Mouse (Mus musculus) gastrocnemius, adult 8-10 months (tissue): ENCODE data around the gene Prex1. TPM values are rescaled to one million over a fixed set of nuclear protein-coding genes. Genes with fewer than 3 reads are reported as not detected.

Source experiments
- DNase-seq, 2 experiments: peaks; one replicate each; pipeline ENCODE4 v3.0.0; 2022; ENCODE audit warnings: low spot score in 2 of 2
- total RNA-seq, 4 experiments: library from RNA; stranded (reverse); gene quantifications; 2 replicates each; pipeline ENCODE4 v1.2.4; 2022

The Prex1 gene
- total RNA-seq, 4 experiments from 2014 or later: 3.2 to 3.8 (median 3.4) TPM

DNA sequence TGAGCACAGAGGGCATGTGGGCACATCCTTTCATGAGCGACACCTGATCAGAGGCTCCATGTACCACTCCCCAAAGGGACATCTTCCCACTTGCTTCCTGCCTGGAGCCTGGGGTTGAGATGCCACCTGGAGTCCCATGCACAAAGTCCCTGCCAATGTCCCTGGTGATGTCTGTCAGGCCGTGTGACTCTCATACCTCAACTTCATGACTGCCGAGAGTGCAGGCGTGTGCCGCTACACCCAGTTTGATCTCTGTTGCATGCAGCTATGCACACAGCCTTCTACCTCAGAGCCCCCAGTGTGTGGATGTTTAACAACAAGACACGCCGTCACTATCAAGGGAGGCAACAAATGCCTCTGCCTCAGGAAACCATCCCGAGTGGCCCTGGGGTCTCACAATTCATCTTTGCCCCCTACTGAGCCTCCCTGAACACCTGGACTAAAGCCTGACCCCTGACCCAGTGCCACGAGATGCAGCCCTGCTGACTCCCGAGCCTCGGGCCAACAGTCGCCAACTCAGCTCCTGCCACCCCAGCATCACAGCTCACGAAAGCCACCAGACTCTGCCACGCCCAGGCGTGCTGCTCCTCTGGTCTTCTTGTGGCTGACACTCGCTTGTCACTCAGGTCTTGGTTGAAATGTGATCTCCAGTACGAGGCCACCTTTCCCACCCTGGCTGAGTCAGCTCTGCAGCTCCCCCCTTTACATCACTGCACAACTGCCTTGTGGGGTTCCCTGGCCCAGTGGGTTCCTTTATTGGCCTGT, 107.0 kb downstream of the Prex1 start:
- no peak for DNase-seq

DNA sequence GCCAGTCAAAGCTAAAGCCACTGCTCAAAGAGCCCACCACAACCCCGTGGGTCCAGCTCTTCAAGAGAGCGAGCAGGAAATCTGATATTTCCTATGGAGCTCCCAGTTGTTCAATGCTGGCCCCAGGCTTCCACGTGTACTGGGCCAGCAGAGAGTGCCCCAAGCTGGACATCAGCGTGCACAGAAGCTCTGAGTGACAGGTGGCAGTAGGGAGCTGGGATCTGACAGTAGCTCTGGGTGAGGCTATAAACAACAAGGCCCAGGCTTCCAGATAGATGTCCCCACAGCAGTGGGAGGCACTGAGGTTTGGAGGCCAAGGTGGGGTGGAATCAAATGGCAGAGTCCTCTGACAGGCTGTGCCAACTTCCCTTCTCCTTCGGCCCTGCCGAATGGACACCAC, 107.6 kb downstream of the Prex1 start:
- DNase-seq: peak; percentile 37 to 60

DNA sequence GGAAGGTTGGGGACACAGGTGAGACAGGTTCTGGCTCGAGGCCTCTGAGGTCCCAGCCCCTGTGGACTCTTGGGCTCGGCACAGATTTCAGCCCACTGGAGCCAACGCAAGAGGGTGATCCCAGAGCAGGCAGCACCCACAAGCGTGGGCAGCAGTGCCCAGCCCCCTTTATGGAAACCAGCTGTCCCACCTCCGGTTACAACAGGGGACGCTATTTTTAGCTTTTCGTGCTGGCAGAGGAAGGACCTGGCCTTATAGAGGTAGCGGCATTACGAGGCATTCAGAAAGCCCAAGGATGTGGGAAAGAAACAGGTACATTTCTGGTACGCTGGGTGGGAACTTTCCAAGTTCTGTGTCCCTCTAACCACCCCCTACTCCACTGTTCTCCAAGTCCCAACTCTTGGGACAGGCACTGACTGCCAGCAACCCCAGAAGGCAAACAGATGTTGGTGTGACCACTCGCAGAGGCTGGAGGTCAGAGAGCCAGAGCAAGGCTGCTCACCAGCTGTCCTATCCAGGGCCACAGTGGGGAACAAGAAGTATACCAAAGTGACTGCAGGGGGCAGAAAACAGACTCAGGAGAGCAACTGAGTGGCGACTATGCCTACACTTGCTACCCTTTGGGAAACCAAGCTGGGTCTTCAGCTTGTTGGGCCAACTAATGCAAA, 108.3 kb downstream of the Prex1 start:
- peak; percentile 57 to 63 for DNase-seq

DNA sequence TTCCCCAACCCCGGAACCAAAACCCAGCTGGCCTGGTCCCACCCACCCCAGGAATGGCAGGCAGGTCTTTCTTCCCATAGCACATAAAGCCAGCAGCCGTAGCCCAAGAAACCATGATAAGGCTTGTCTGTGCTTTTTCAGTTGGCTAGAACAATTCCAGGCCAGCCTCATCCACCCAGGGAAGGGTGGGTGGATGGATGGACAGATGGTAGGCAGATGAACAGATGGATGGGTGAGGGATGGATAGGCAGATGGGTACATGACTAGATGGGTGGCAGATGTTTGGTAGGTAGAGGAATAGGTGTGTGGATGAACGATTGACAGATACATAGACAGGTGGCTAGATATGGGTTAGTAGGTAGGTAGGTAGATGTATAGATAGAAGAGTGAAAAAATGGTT, 110.7 kb downstream of the Prex1 start:
- DNase-seq: no peak

DNA sequence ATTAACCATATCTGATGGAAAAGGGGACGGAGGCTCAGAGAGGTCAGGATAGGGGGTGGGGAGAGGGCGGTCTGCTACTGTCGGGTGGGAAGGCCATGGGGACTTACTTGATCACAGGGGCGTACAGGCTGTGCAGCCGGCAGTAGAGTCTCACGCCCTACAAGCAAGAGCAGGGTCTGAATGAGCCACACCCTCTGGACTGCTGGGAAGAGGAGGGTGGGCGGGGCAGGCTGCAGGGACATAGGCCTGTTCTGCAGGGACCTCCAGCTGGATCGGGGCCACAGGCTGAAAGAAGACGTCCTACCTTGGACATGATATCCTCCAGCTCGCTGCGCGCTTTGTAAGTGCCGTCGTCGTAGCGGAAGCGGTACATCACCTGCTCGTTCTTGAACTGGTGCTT, 112.2 kb downstream of the Prex1 start:
- no peak for DNase-seq

DNA sequence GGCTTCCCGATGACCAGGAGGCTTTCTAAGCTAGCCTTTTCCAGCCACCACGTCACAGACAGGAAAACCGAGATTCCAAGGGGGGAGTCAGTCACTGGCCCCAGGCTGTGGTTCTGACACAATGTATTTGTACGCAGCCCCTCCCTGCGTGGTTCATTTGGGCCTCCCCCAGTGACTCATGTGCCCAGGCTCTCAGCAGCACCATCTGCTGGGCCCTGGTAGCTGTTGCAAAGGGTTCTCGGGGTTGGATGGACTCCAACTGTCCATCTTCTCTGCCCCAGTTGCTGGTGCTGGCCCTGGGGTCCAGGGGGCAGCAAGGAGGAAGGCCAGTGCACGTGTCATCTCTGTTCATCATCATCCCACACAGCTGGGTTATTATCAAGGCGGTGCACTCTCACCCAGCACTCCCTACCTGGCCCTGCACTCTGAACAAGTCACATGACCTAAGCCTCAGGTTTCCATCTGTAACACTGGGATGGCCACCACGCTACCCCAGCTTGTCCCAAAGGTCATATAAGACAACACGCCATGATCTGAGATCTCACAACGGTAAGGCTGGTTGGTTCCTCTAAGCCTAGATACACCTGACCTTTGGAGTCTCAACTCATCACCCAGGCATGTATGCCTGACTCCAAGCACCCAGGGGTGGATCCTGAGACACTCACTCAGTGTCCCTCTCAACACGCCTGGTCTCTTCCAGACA, 115.0 kb downstream of the Prex1 start:
- DNase-seq: no peak

DNA sequence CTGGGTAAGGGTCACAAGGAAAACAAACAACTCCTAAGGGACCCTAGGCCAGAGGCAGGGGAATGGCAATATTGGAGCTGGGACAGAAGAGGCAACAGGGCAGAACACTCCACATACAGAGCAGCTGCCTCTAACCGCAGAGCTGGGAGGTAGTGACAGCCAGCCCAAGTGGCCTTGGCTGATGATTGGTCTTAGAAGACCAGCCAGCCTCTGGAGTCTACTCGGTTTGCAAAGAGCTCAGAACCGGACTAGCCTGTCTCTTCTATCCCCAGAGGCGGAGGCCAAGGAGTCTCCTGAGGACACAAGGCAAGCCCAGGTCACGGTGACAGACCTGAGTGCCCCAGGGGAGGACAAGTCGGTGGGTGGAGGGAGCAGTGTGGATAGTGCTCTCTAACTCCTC, 115.9 kb downstream of the Prex1 start:
- DNase-seq: peak in 1 of 2 experiments; percentile 38

DNA sequence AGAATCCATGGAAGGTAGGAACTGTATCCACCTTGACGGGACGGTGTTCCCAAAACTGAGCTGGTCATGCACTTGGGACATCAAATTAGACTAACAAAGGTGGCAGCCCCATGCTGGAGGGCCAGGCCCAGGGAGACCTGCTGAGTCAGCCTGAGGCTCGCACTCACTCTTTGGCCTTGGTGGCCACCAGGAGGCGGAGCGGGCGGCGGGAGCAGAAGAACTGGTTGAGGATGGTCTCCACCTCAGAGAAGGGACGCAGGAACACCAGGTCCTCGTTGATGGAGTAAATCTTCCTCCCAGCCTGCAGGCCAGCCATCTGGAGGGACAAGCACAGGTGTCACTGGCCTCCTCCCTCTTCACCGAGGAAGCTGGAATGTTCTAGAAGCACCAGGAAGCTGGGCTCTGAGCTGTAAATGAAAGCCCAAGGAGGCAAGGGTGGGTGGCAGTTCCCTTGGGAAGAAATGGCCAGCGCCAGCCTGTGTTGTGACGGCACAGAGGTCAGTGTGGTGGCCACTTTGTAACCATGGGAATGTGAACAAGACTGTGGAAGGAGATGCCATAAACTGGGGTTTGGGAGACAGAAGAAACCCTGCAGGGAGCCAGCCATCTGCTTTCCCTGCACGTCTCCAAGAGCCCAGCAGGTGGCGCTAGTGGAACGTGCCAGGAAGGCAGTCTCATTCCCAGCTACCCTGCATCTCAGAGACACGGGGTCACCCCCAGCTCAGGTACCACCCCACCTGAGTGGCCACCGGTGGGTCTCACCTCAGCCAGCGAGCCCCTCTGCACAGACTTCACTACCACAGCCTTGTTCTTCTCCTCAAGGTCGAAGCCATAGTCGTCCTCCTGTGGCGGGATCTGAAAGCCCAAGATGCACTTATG, 121.4 kb downstream of the Prex1 start:
- DNase-seq: peak; percentile 49 to 60

DNA sequence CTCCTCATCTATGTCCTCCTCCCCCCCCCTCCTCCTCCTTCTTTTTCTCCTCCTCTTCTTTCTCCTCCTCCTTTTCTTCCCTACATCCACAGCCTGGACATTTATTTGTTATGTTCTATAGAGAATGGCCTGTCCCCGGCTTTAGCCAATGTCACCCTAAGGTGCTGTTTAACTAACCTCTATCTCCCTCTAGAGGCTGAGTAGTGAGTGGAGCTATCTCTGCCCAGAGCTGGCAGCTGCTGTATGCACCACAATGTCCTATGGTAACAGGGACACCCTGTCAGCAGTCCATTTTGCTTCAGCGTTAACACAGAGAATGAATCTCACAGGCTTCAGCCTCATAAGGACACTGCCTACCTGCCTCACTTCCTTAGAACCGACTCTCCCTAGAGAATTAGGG, 129.1 kb downstream of the Prex1 start:
- DNase-seq: no peak

DNA sequence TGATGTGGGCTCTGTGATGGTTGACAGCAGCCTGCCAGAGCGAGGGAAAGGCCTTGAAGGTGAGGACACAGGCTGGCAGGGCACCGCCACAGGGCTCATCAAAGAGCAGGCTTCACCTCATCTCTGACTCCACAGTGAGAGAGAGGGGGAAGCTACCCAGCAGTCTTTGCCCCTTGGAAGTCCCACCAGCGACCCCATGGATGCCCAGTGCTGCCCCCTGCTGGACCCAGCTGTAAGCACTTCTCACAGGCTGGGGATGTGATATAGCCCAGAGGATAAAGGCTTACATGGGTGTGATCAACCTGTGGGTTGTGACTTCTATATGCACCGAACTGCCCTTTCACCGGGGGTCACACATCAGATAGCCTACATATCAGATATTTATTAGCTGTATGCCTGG, 130.3 kb downstream of the Prex1 start:
- DNase-seq: no peak

DNA sequence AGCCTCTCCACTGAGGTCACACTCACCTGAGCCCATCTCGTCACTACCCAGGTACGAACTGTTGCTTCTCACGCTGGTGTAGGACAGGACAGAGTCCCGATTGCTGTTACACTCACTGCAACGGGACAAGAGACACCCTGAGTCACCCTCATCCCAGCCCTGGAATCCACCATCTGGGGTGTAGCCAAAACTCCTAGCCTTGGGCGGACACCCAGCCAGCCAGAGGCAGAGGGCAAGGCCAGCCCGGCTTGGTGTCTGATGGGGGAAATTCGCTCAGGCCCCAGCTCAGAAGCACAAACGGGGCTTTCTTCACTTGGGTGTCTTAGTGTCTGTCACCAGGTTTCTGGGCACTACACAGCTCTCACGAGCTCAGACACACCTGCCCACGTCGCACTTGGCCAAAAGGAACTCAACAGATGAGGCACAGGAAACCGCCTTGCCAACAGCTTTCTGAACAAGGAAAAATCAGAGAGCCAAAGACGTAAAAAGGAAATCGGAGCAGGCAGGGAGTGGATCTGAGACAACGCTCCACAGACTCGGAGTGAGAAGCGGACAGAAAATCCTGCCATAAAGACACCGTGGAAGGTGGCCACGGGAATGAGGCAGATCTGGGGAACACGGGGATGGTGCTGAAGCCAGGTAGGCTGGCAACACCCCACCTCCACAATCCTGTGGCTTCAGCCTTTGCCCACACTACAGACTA, 131.6 kb downstream of the Prex1 start:
- no peak for DNase-seq

DNA sequence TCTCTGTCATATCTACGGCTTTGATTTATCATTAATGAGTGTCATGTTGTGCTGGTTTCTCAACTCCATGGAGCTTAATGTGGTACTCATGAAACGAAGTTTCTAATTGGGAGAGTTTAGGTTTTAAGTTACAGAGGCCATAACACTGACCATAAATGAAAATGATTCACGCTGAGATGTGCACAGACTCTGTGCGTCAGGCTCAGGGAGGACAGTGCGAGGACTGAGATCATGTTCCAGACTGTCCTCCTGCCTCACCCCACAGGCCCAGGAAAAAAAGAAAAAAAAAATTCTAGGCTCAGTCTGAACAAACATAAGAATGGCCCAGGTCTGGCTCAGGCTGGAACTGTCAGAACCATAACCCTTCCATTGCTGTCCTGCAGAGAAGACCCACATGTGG, 133.8 kb downstream of the Prex1 start:
- DNase-seq: no peak

DNA sequence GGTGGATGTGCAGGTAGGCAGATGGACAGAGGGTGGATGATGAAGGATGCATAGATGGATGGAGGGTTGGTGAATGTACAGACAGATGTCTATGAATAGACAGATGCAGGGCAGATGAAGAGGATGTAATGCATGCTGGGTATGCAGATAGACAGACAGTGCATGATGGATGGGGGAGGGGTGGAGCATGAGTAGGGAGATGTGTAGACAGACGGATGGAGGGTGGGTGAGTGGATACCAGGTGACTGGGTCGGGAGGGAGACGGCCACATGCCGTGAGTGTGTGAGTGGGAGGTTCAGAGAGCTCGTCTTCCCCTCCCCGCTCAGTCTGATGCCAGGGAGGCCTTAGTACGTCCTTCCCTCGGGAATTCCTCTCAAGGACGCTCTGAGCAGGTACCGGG, 134.3 kb downstream of the Prex1 start:
- DNase-seq: no peak

DNA sequence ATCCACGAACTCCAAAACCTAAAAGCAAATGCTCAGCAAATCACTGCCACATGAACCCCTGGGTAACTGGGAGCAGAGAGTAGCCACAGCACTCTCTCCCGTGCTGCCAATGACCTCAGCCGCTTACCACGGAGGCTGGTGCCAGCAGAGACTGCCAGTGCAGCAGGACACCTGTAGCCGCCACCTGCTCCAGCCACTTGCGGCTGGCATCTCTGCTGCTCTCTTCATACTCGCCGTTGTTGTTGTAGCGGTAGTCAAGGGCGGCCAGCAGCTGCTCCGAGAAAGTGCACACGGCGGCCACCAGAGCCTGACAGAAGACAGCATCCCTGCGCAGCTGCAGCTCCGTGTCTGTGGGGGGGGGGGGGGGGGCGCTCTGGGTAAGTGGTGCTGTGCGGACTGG, 138.2 kb downstream of the Prex1 start:
- no peak for DNase-seq

DNA sequence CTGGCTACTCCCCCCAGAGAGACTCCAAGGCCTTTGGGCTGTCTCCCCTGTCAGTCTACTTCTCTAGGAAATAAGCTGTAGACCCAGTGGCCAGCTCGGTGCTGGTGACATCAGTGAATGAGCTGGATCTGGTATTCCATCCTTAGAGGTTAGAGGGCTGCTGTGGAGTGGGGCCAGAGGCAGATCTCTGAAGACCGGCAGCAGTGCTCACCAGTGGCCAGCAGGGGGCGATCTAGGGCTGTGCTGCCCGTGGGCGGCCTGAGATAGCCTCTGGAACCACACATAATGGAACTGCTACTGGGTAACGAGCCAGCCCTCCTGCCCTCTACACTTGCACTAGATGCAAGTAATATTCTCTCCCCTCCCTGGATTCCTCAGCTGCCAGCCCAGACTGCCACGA, 138.7 kb downstream of the Prex1 start:
- peak; percentile 39 to 60 for DNase-seq

DNA sequence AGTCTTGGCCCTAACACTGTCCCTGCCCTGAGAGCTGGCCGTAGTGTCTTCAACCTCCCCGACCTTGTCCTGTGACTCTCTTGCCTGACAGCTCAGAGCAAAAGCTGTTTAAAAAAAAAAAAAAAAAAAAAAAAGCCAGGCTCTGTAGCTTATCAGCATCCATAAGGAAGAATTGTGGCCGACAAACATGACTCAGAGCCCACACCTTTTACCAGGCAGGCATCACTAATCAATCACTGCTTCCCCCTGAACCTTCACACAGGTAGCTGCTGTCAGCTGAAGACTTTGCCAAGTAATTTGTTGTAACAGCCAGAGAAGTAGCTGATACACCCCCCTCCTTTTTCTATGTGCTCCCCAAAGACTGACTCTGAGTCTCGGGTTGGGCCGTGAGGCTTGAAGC, 140.0 kb downstream of the Prex1 start:
- no peak for DNase-seq

DNA sequence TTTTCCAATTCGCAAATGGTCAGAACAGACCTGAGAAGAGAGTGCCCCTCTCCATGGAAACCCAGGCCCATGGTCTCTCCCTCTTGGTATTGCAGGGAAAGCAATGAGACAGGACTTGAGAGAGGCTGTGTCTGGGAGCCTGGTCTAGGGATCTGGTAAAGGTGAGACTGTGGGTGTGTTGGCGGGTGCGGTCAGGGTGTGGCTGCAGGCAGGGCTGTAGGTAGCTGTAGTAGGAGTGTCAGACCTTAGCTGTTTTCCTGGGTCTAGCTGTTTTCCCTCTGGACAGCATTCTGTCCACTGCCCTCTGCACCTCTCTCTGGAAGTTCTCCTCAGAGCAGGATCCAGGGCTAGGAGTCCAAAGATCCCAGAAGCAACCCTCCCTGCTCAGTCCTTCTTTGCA, 141.3 kb downstream of the Prex1 start:
- no peak for DNase-seq

DNA sequence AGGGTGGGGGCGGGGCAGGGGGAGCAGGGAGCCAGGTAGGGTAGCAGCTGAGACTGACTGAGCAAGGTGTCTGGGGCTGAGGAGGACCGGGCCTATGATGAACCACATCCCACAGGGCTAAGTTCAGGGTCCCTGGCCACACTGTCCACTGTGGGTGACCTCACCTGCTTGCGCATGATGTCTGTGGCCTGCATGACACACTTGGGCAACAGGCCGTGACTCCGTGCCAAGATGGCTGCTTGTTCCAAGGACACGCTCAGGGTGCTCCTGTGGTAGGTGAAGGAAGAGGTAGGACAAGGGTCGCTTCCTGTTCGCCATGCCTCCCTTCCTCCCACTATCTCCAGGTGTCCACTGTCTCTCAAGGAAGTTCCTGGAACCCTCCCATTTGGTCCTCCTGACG, 144.4 kb downstream of the Prex1 start:
- no peak for DNase-seq

DNA sequence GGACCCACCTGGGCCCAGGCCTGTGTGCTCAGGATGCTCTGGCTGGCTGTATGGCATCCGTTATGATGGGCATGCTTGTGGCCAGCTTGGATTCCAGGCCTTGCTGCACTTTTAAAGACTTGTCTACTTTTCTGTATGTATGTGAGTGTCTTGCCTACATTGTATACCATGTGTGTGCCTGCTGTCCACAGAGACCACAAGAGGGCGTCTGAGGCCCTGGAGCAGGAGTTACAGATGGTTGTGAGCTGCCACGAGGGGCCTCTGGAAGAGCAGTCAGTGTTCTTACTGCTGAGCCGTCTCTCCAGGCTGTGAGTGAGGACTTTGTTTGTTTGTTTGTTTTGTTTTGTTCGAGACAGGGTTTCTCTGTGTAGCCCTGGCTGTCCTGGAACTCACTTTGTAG, 148.1 kb downstream of the Prex1 start:
- no peak for DNase-seq

DNA sequence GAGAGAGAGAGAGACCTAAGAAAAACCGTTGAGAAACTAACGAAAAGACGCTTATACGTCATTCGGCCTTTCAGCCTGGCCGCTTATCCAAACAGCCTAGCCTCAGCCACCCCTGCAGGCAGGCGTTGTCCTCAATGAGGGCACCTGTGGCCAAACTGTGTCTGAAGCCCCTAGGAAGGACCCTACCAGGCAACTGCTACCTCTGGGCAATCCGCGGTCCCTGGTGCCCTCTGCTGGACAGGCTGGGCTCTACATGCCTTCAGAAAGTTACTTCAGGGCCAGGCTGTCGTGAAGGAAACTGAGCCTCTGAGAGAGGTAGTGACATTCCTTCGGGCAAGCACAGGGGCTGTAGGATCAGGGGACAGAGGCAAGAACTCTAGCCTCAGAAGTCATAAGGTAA, 149.2 kb downstream of the Prex1 start:
- DNase-seq: peak; percentile 19 to 30

DNA sequence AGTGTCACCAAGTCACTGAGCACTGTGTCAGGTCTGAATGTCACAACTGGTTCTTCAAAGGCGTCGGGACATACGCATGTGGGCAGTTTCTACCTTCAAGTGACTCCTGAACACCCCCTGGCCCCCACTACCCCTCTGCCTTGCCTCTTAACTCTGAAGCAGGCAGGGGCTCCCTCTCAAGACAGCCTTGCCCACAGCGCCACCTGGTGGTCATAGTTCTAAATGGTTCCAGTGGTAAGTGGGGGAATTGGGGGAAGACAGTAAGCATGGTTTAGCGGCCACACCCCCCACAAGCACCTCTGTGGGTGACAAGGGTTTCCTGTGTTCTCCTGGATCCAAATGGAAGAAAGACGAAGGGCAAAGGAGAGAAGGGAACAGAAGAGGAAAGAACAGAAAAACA, 149.7 kb downstream of the Prex1 start:
- peak; percentile 66 for DNase-seq
